Comparison of ENCODE assay signal across 8 mouse cellular contexts in the genomic region with DNA sequence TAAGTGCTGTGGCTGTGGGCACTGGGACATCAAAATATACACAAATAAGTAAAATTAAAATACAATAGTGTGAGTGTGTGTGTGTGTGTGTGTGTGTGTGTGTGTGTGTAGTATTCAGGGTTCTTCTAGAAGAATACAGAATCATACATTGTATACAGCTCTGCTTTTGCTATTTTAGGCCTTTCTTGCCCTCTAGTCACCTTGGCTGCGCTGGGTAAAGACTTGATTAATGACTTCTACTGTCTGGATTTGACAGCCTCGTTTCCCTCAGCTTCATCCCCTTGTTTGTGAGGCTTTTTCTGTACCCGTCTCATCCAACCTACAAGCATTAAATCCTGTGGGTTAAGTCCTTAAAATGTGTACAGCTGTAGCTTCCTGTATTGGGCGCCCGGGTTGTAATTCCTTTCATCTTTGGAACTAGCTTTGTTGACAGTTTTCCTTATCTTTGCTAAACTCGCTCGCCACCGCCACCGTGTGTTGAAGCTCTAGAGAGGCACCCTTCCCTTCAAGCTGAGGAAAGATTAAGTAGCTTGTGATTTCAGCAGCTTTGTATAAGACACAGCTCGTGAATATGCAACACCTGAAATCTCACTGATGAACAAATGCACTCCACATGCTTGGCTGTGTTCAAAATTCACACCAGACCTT. TPM values are rescaled to one million over a fixed set of nuclear protein-coding genes. Genes with fewer than 3 reads are reported as not detected.
DNase-seq lines count a peak whose midpoint lies in the region; ATAC-seq lines count a peak whose summit lies in the region.

No protein-coding gene starts in this region.

- no peak overlapping the region for H3K4me2 ChIP-seq in embryonic facial prominence, embryonic 14.5 days (ENCODE audit: low read depth, low read length)

- no peaks in the 10 kb centered on the region for H3K9me3 ChIP-seq in heart, embryonic 10.5 days
- 0 out of 2 replicates have a peak, but pooled peaks cover 8% of the 10 kb centered on the region for H3K9me3 ChIP-seq in embryonic facial prominence, embryonic 14.5 days (ENCODE audit: control insufficient read depth, low read length)
- 0 out of 2 replicates have a peak, but pooled peaks cover 7% of the 10 kb centered on the region for H3K9me3 ChIP-seq in hindbrain, embryonic 10.5 days

- peaks cover 10% of the 10 kb centered on the region; the same call in 1 of the 2 replicates for H3K36me3 ChIP-seq in heart, embryonic 10.5 days
- no peaks in the 10 kb centered on the region for H3K36me3 ChIP-seq in embryonic facial prominence, embryonic 14.5 days (ENCODE audit: control insufficient read depth, insufficient read depth, low read length)
- H3K36me3 ChIP-seq in hindbrain, embryonic 10.5 days = peaks cover 8% of the 10 kb centered on the region

- no peaks in the 10 kb centered on the region; the same call in 1 of the 2 replicates for H3K27me3 ChIP-seq in heart, embryonic 10.5 days (ENCODE audit: insufficient read depth, poor library complexity, severe bottlenecking)
- no peaks in the 10 kb centered on the region for H3K27me3 ChIP-seq in embryonic facial prominence, embryonic 14.5 days (replicated peaks; ENCODE audit: control insufficient read depth, insufficient read depth, low read length)
- no peaks in the 10 kb centered on the region for H3K27me3 ChIP-seq in hindbrain, embryonic 10.5 days (ENCODE audit: insufficient read depth, poor library complexity, severe bottlenecking)

- peaks cover 6% of the 10 kb centered on the region; the same call in 1 of the 2 replicates for H3K4me1 ChIP-seq in heart, embryonic 10.5 days
- no peaks in the 10 kb centered on the region for H3K4me1 ChIP-seq in embryonic facial prominence, embryonic 14.5 days (ENCODE audit: control insufficient read depth, insufficient read depth, low read length)
- H3K4me1 ChIP-seq in hindbrain, embryonic 10.5 days (replicated peaks) = no peaks in the 10 kb centered on the region

- no peak overlapping the region for H3K4me3 ChIP-seq in heart, embryonic 10.5 days
- no peak overlapping the region for H3K4me3 ChIP-seq in embryonic facial prominence, embryonic 14.5 days (ENCODE audit: low read depth, low read length)
- H3K4me3 ChIP-seq in hindbrain, embryonic 10.5 days = no peak overlapping the region

- ATAC-seq in embryonic facial prominence, embryonic 14.5 days (ENCODE audit: low read depth) = 0 out of 2 replicates have a peak, but pooled peaks have one; percentile 15

- H3K27ac ChIP-seq in heart, embryonic 10.5 days = no peak overlapping the region
- H3K27ac ChIP-seq in embryonic facial prominence, embryonic 14.5 days (replicated peaks; ENCODE audit: low read depth, low read length) = no peak overlapping the region
- peak overlapping the region; percentile 5; the same call in 1 of the 2 replicates for H3K27ac ChIP-seq in hindbrain, embryonic 10.5 days

- WGBS in heart, embryonic 10.5 days = 18% methylated on average over 10 of the region's 10 CpGs
- WGBS in embryonic facial prominence, embryonic 14.5 days = 24% methylated on average over 10 of the region's 10 CpGs
- WGBS in hindbrain, embryonic 10.5 days = 36% methylated on average over 10 of the region's 10 CpGs

- DNase-seq in heart, adult 18-20 months = peak; percentile 39 to 79
- no peak for DNase-seq in heart, embryonic 10.5 days (ENCODE audit: low spot score)
- DNase-seq in R1 (ENCODE audit: low read depth, low spot score) = peak; percentile 75
- DNase-seq in embryonic facial prominence, embryonic 14.5 days (ENCODE audit: low spot score) = peak; percentile 40
- DNase-seq in hindbrain, embryonic 10.5 days (ENCODE audit: low spot score) = peak; percentile 35
- DNase-seq in layer of hippocampus, adult 9-11 months = peak; percentile 14
- DNase-seq in mesoderm, embryonic 11.5 days (ENCODE audit: low read depth, low spot score) = peak; percentile 29
- peak; percentile 28 to 35 for DNase-seq in thymus, adult 18-20 months

- H3K9ac ChIP-seq in embryonic facial prominence, embryonic 14.5 days (ENCODE audit: low read depth, low read length) = no peak overlapping the region

RNA-seq across cellular contexts. Expression of a gene that starts 9.6 kb away (rescaled TPM):
- 10 to 100 TPM; 33.4 to 37.8 TPM for total RNA-seq in heart, adult 18-20 months (2021)
- 10.6 and 11.6 TPM in 2 replicates for polyA plus RNA-seq in heart, embryonic 10.5 days (2016; fragmentation: Nextera tagmentation; extraction: Ambion mirVana)
- 14.9 and 18.7 TPM in 2 replicates for polyA plus RNA-seq in embryonic facial prominence, embryonic 14.5 days (2014; fragmentation: Nextera tagmentation; extraction: Ambion mirVana)
- 9.0 and 10.2 TPM in 2 replicates for polyA plus RNA-seq in hindbrain, embryonic 10.5 days (2016; fragmentation: Nextera tagmentation; extraction: Ambion mirVana)

RNA-seq across cellular contexts. Expression of a gene that starts 54.4 kb away (rescaled TPM):
- total RNA-seq in heart, adult 18-20 months (2021) = 10 to 100 TPM; 23.3 to 23.7 TPM
- polyA plus RNA-seq in heart, embryonic 10.5 days (2016; fragmentation: Nextera tagmentation; extraction: Ambion mirVana) = 63.1 and 73.2 TPM in 2 replicates
- 77.7 and 80.0 TPM in 2 replicates for polyA plus RNA-seq in embryonic facial prominence, embryonic 14.5 days (2014; fragmentation: Nextera tagmentation; extraction: Ambion mirVana)
- 91.5 and 97.8 TPM in 2 replicates for polyA plus RNA-seq in hindbrain, embryonic 10.5 days (2016; fragmentation: Nextera tagmentation; extraction: Ambion mirVana)
